Mouse (Mus musculus): ENCODE data around the gene Tfb1m.

Tfb1m gene

GRCm38 (mm10) chr17:3557331-3558311 is at the start of gene Tfb1m:
Gene Tfb1m (minus strand): TSS chr17:3557781.
- peak; percentile 90 for DNase-seq (ENCODE audit: low spot score)

GRCm38 (mm10) chr17:3602954-3603672 is 45.5 kb upstream of the Tfb1m start:
- no peak for DNase-seq (ENCODE audit: low spot score)

GRCm38 (mm10) chr17:3598393-3598792 is 40.8 kb upstream of the Tfb1m start:
- DNase-seq (ENCODE audit: low spot score): no peak

- no peak for DNase-seq (ENCODE audit: low spot score)
These were observed 40.3 kb upstream of the Tfb1m start for GRCm38 (mm10) chr17:3597866-3598265.

GRCm38 (mm10) chr17:3597130-3597529 is 39.5 kb upstream of the Tfb1m start:
- DNase-seq (ENCODE audit: low spot score): no peak

GRCm38 (mm10) chr17:3570876-3571275 is 13.3 kb upstream of the Tfb1m start:
- peak; percentile 63 for DNase-seq (ENCODE audit: low spot score)

- DNase-seq (ENCODE audit: low spot score): no peak
These were observed 4.8 kb upstream of the Tfb1m start for GRCm38 (mm10) chr17:3562405-3562804.

- DNase-seq (ENCODE audit: low spot score): no peak
These were observed 3.0 kb upstream of the Tfb1m start for GRCm38 (mm10) chr17:3560534-3560933.

GRCm38 (mm10) chr17:3558356-3558870 is 832 bp upstream of the Tfb1m start:
- no peak for DNase-seq (ENCODE audit: low spot score)

- no peak for DNase-seq (ENCODE audit: low spot score)
These were observed 1.3 kb downstream of the Tfb1m start for GRCm38 (mm10) chr17:3556251-3556650.

- no peak for DNase-seq (ENCODE audit: low spot score)
These were observed 9.9 kb downstream of the Tfb1m start for GRCm38 (mm10) chr17:3547725-3548124.

GRCm38 (mm10) chr17:3541033-3541432 is 16.5 kb downstream of the Tfb1m start:
- DNase-seq (ENCODE audit: low spot score): no peak

- no peak for DNase-seq (ENCODE audit: low spot score)
These were observed 17.3 kb downstream of the Tfb1m start for GRCm38 (mm10) chr17:3540304-3540703.

GRCm38 (mm10) chr17:3533425-3533824 is 24.2 kb downstream of the Tfb1m start:
- DNase-seq (ENCODE audit: low spot score): no peak

GRCm38 (mm10) chr17:3532254-3532653 is 25.3 kb downstream of the Tfb1m start, which contains the start of gene Cldn20:
Gene Cldn20 (plus strand): TSS chr17:3532554.
- DNase-seq (ENCODE audit: low spot score): no peak

GRCm38 (mm10) chr17:3531641-3532040 is 25.9 kb downstream of the Tfb1m start:
- DNase-seq (ENCODE audit: low spot score): no peak

- DNase-seq (ENCODE audit: low spot score): no peak
These were observed 27.0 kb downstream of the Tfb1m start for GRCm38 (mm10) chr17:3530549-3530948.

GRCm38 (mm10) chr17:3529523-3529922 is 28.1 kb downstream of the Tfb1m start:
- DNase-seq (ENCODE audit: low spot score): no peak

- no peak for DNase-seq (ENCODE audit: low spot score)
These were observed 29.6 kb downstream of the Tfb1m start for GRCm38 (mm10) chr17:3527841-3528471.

- no peak for DNase-seq (ENCODE audit: low spot score)
These were observed 37.2 kb downstream of the Tfb1m start for GRCm38 (mm10) chr17:3520344-3520743.

GRCm38 (mm10) chr17:3516406-3516805 is 41.2 kb downstream of the Tfb1m start:
- DNase-seq (ENCODE audit: low spot score): no peak

- no peak for DNase-seq (ENCODE audit: low spot score)
These were observed 41.7 kb downstream of the Tfb1m start for GRCm38 (mm10) chr17:3515851-3516250.
